Mouse (Mus musculus): ENCODE data around the gene Cth. TPM values are rescaled to one million over a fixed set of nuclear protein-coding genes. Genes with fewer than 3 reads are reported as not detected.

The Cth gene
- total RNA-seq, 2 experiments from 2014 or later = 14.9 to 27.8 TPM

Other genes with a start within 250 kb of the Cth start
- gene Ankrd13c, start 22.2 kb upstream of the Cth start, total RNA-seq (2021) = 10 to 100 TPM; 58.7 to 62.5 TPM
- gene Srsf11, start 111.6 kb upstream of the Cth start, total RNA-seq (2021) = 100 to 1,000 TPM; 117 to 156 TPM
- gene Lrrc40, start 111.6 kb upstream of the Cth start, total RNA-seq (2021) = 10 to 100 TPM; 29.6 to 30.1 TPM